Mouse (Mus musculus) myocyte (in vitro differentiated cells): ENCODE data around the gene Hoxd11.

Experiments
- CEBPB ChIP-seq: IDR thresholded peaks from 2 replicates; pipeline ENCODE4 v1.6.1; 2011; ENCODE audit warnings: mild to moderate bottlenecking, moderate library complexity; ENCODE audit not compliant: poor library complexity, insufficient read depth, severe bottlenecking
- E2F4 ChIP-seq: IDR thresholded peaks from one replicate; pipeline ENCODE4 v1.6.1; 2011; ENCODE audit warnings: mild to moderate bottlenecking, control low read depth, moderate library complexity; ENCODE audit not compliant: insufficient read depth
- MAX ChIP-seq: IDR thresholded peaks from one replicate; pipeline ENCODE4 v1.6.1; 2011; ENCODE audit warnings: low read depth, mild to moderate bottlenecking, control low read depth
- MYOD1 ChIP-seq, 3 experiments: IDR thresholded peaks; one replicate each; pipeline ENCODE4 v1.6.1; 2011; ENCODE audit warnings: control low read depth in 2 of 3, low read depth in 2 of 3, mild to moderate bottlenecking in 2 of 3, moderate library complexity in 1 of 3; ENCODE audit not compliant: insufficient read length in 2 of 3, control insufficient read depth in 1 of 3
- MYOG ChIP-seq, 3 experiments: IDR thresholded peaks; one replicate each; pipeline ENCODE4 v1.6.1; 2011; ENCODE audit warnings: control low read depth in 2 of 3, low read depth in 2 of 3, mild to moderate bottlenecking in 2 of 3; ENCODE audit not compliant: insufficient read length in 2 of 3, control insufficient read depth in 1 of 3, insufficient read depth in 1 of 3
- POLR2A ChIP-seq: IDR thresholded peaks from one replicate; pipeline ENCODE4 v1.6.1; 2011; ENCODE audit warnings: low read depth, mild to moderate bottlenecking, control low read depth, moderate library complexity; ENCODE audit not compliant: insufficient read length
- POLR2AphosphoS2 ChIP-seq: IDR thresholded peaks from one replicate; pipeline ENCODE4 v1.6.1; 2011; ENCODE audit warnings: low read depth, control low read depth; ENCODE audit not compliant: insufficient read length
- REST ChIP-seq: IDR thresholded peaks from one replicate; pipeline ENCODE4 v1.6.1; 2011; ENCODE audit warnings: mild to moderate bottlenecking, control low read depth, moderate library complexity; ENCODE audit not compliant: insufficient read depth, insufficient read length
- SRF ChIP-seq: IDR thresholded peaks from one replicate; pipeline ENCODE4 v1.6.1; 2011; ENCODE audit warnings: low read depth; ENCODE audit not compliant: control insufficient read depth, insufficient read length
- TCF12 ChIP-seq: IDR thresholded peaks from one replicate; pipeline ENCODE4 v1.6.1; 2011; ENCODE audit warnings: mild to moderate bottlenecking, control low read depth; ENCODE audit not compliant: poor library complexity, insufficient read depth, severe bottlenecking
- TCF3 ChIP-seq: IDR thresholded peaks from one replicate; pipeline ENCODE4 v1.6.1; 2011; ENCODE audit warnings: low read depth, control low read depth; ENCODE audit not compliant: insufficient read length
- USF1 ChIP-seq: IDR thresholded peaks from one replicate; pipeline ENCODE4 v1.6.1; 2011; ENCODE audit warnings: low read depth, mild to moderate bottlenecking, control low read depth, moderate library complexity

DNA sequence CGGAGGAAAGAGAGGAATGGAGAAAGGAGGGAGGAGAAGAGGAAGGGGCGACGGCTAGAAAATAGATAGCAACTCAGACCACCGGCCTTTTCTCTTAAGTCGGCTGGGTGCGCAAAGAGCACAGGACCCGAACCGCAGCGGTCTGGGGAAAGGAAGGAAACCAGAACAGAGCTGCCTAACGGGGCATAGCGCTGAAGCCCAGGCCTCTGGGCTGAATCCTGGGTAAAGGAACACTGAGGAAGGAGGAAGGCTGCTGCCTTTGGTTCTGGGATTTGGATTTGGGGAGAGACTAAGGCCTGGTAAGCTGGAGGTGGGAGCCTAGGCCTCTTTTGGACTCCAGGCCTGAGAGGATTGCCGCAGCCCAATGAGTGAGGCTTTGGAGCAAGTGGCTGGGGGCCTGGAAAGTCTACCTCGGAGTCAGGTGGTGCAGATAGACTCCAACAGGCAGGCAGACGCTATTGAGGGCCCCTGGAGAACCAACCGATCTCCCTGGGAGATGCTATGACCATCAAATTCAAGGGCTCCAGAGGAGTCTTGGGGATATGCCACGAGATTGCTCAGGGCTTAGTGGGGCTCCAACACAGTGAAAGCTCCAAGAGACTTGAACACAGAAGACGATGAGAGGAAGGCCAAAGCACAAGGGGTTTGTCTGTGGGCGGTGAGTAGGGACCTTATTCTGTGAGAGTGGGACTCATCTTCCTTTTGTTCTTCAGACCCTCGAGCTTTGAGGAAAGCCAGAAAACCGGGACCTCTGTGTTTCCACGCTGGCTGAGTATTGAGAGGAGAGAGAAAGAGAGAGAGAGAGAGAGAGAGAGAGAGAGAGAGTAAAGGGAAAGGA lies 1.4 kb downstream of the Hoxd11 start:
- no peak for TF ChIP-seq POLR2A
- TF ChIP-seq MYOD1 (IDR thresholded peaks at IDR 0.05; ENCODE audit: control insufficient read depth in 1 of 3, insufficient read length in 2 of 3, low read depth in 2 of 3) = no peak
- TF ChIP-seq SRF = no peak
- TF ChIP-seq USF1 = no peak
- no peak for TF ChIP-seq CEBPB
- TF ChIP-seq TCF12 = no peak
- TF ChIP-seq MAX = no peak
- TF ChIP-seq POLR2AphosphoS2 = no peak
- no peak for TF ChIP-seq E2F4
- no peak for TF ChIP-seq MYOG (IDR thresholded peaks at IDR 0.05; ENCODE audit: control insufficient read depth in 1 of 3, insufficient read depth in 1 of 3, insufficient read length in 2 of 3, low read depth in 2 of 3)
- TF ChIP-seq TCF3 = no peak
- TF ChIP-seq REST = no peak
